14 mouse cellular contexts compared by ENCODE assay signal in genomic region chr6:12097125-12097524, GRCm38 (mm10).
A peak's percentile ranks its signal among the peaks of the same experiment; 100 is the strongest.
DNase-seq lines count a peak whose midpoint lies in the region; ATAC-seq lines count a peak whose summit lies in the region.
"Had no signal": no experiment of that assay in that cellular context is flagged by ENCODE, and none has a peak within 500 bp of the region (broad histone marks: within the 10 kb centered on the region; RNA-seq: fewer than 3 reads in every experiment).

No protein-coding gene starts in this region.

- H3K4me1 ChIP-seq in heart, embryonic 16.5 days (ENCODE audit: control insufficient read depth, insufficient read depth, low read length): no peaks in the 10 kb centered on the region
- H3K4me1 ChIP-seq in hindbrain, embryonic 14.5 days (replicated peaks; ENCODE audit: control insufficient read depth, insufficient read depth, low read length): no peaks in the 10 kb centered on the region
- no peaks in the 10 kb centered on the region for H3K4me1 ChIP-seq in midbrain, embryonic 12.5 days
- H3K4me1 ChIP-seq: embryonic facial prominence, embryonic 15.5 days had no signal

- H3K36me3 ChIP-seq in heart, embryonic 16.5 days (ENCODE audit: control insufficient read depth, insufficient read depth): no peaks in the 10 kb centered on the region
- H3K36me3 ChIP-seq in hindbrain, embryonic 14.5 days (replicated peaks; ENCODE audit: control insufficient read depth, insufficient read depth): no peaks in the 10 kb centered on the region
- H3K36me3 ChIP-seq in midbrain, embryonic 12.5 days: no peaks in the 10 kb centered on the region
- H3K36me3 ChIP-seq: embryonic facial prominence, embryonic 15.5 days had no signal

- H3K4me3 ChIP-seq in heart, embryonic 16.5 days (ENCODE audit: low read length): no peak overlapping the region
- no peak overlapping the region for H3K4me3 ChIP-seq in hindbrain, embryonic 14.5 days (replicated peaks; ENCODE audit: low read length)
- no peak overlapping the region for H3K4me3 ChIP-seq in midbrain, embryonic 12.5 days
- H3K4me3 ChIP-seq: embryonic facial prominence, embryonic 15.5 days had no signal

- H3K27me3 ChIP-seq in heart, embryonic 16.5 days (ENCODE audit: control insufficient read depth, insufficient read depth, low read length): no peaks in the 10 kb centered on the region
- no peaks in the 10 kb centered on the region for H3K27me3 ChIP-seq in hindbrain, embryonic 14.5 days (ENCODE audit: control insufficient read depth, insufficient read depth, low read length)
- no peaks in the 10 kb centered on the region for H3K27me3 ChIP-seq in midbrain, embryonic 12.5 days
- H3K27me3 ChIP-seq: embryonic facial prominence, embryonic 15.5 days had no signal

- ATAC-seq in heart, embryonic 16.5 days (replicated peaks; ENCODE audit: extremely low read depth, insufficient read depth, low FRiP score): no peak
- ATAC-seq in hindbrain, embryonic 14.5 days (ENCODE audit: low FRiP score): no peak
- 0 out of 2 replicates have a peak, but pooled peaks have one; percentile 56 for ATAC-seq in midbrain, embryonic 12.5 days (ENCODE audit: low FRiP score, low read depth)

- intact Hi-C loops in heart, postnatal 10 days (cut with DNase I): no loop called here
- intact Hi-C loops in left cerebral cortex, postnatal 14 days (cut with DNase I): no loop called here

- no peaks in the 10 kb centered on the region for H3K9me3 ChIP-seq in heart, embryonic 16.5 days (replicated peaks; ENCODE audit: control insufficient read depth, low read length)
- no peaks in the 10 kb centered on the region for H3K9me3 ChIP-seq in hindbrain, embryonic 14.5 days (ENCODE audit: control insufficient read depth, low read length)
- no peaks in the 10 kb centered on the region for H3K9me3 ChIP-seq in midbrain, embryonic 12.5 days
- H3K9me3 ChIP-seq: embryonic facial prominence, embryonic 15.5 days had no signal

- no peak overlapping the region for H3K9ac ChIP-seq in heart, embryonic 16.5 days (ENCODE audit: low read length)
- H3K9ac ChIP-seq in hindbrain, embryonic 14.5 days: no peak overlapping the region
- H3K9ac ChIP-seq in midbrain, embryonic 12.5 days (replicated peaks): no peak overlapping the region
- H3K9ac ChIP-seq: embryonic facial prominence, embryonic 15.5 days had no signal

- peak overlapping the region; percentile 39; the same call in 1 of the 2 replicates for H3K4me2 ChIP-seq in heart, embryonic 16.5 days (ENCODE audit: low read depth, low read length)
- peak overlapping the region; percentile 18; the same call in 1 of the 2 replicates for H3K4me2 ChIP-seq in hindbrain, embryonic 14.5 days (replicated peaks)
- peak overlapping the region; percentile 17; the same call in 1 of the 2 replicates for H3K4me2 ChIP-seq in midbrain, embryonic 12.5 days (replicated peaks)
- H3K4me2 ChIP-seq: embryonic facial prominence, embryonic 15.5 days had no signal

- DNase-seq in heart, postnatal 10 days: no peak
- DNase-seq in R1 (ENCODE audit: low read depth, low spot score): peak; percentile 73
- DNase-seq in hindbrain, embryonic 14.5 days (ENCODE audit: low spot score): no peak
- DNase-seq in left cerebral cortex, postnatal 14 days (ENCODE audit: low spot score in 2 of 2): no peak
- no peak for DNase-seq in right cerebral cortex, postnatal 10 days (ENCODE audit: low spot score in 2 of 2)
- DNase-seq in spleen, adult 18-20 months: no peak
- DNase-seq: adrenal gland, postnatal 10 days; kidney, postnatal 4 days; lung, postnatal 4 days; retina, postnatal 1 day; thymus, adult 18-20 months had no signal

- 50% methylated on average over 4 of the region's 4 CpGs for WGBS in heart, embryonic 16.5 days
- WGBS in hindbrain, embryonic 14.5 days: 62% methylated on average over 4 of the region's 4 CpGs
- 45% methylated on average over 4 of the region's 4 CpGs for WGBS in midbrain, embryonic 12.5 days

- no peak overlapping the region for H3K27ac ChIP-seq in heart, embryonic 16.5 days (ENCODE audit: low read length)
- no peak overlapping the region for H3K27ac ChIP-seq in hindbrain, embryonic 14.5 days
- no peak overlapping the region for H3K27ac ChIP-seq in midbrain, embryonic 12.5 days (replicated peaks)
- H3K27ac ChIP-seq: embryonic facial prominence, embryonic 15.5 days had no signal
